Mouse (Mus musculus) liver, embryonic 13.5 days (tissue): ENCODE measurements around the gene Fosl2. TPM values are rescaled to one million over a fixed set of nuclear protein-coding genes. Genes with fewer than 3 reads are reported as not detected.

ENCODE experiments used
- ATAC-seq: fragments of 200-750 bp; cut with Nextera tagmentation; 2 replicates; pipeline ENCODE4 v1.8.0; 2017; ENCODE audit warnings: low read depth, mild to moderate bottlenecking, moderate number of reproducible peaks, moderate library complexity
- DNase-seq: peaks from one replicate; pipeline ENCODE4 v3.0.0; 2022
- H3K27ac ChIP-seq: fragments of 300-500 bp; sonication (generic); 2 replicates; pipeline ENCODE4 v1.5.1; 2015; ENCODE audit warnings: moderate library complexity, mild to moderate bottlenecking, inconsistent platforms
- H3K27me3 ChIP-seq: fragments of 300-500 bp; sonication (generic); 2 replicates; pipeline ENCODE4 v1.6.1; 2015; ENCODE audit warnings: mild to moderate bottlenecking, inconsistent platforms
- H3K36me3 ChIP-seq: fragments of 300-500 bp; sonication (generic); 2 replicates; pipeline ENCODE4 v1.6.1; 2015; ENCODE audit warnings: mild to moderate bottlenecking, inconsistent platforms
- H3K4me1 ChIP-seq: fragments of 300-500 bp; sonication (generic); replicated peaks from 2 replicates; pipeline ENCODE4 v1.6.1; 2015; ENCODE audit warnings: inconsistent platforms
- H3K4me2 ChIP-seq: fragments of 300-500 bp; sonication (generic); 2 replicates; pipeline ENCODE4 v1.6.1; 2015; ENCODE audit warnings: inconsistent platforms, mild to moderate bottlenecking, moderate library complexity
- H3K4me3 ChIP-seq: fragments of 300-500 bp; sonication (generic); replicated peaks from 2 replicates; pipeline ENCODE4 v1.5.1; 2015; ENCODE audit warnings: mild to moderate bottlenecking, inconsistent platforms
- H3K9ac ChIP-seq: fragments of 300-500 bp; sonication (generic); 2 replicates; pipeline ENCODE4 v1.6.1; 2015; ENCODE audit warnings: mild to moderate bottlenecking, inconsistent platforms
- H3K9me3 ChIP-seq: fragments of 300-500 bp; sonication (generic); replicated peaks from 2 replicates; pipeline ENCODE4 v1.6.1; 2016; ENCODE audit warnings: inconsistent platforms
- WGBS: fragments of 180-500 bp; shearing (Covaris S2); methylation state at CpG from one replicate; pipeline ENCODE4 v1.1.7; 2015; ENCODE audit not compliant: insufficient replicate concordance; 5-methylcytosine and 5-hydroxymethylcytosine counted together
- polyA plus RNA-seq: library from polyadenylated mRNA; unstranded; fragments of >200 nt; fragmentation: Nextera tagmentation; extraction: Ambion mirVana; gene quantifications from 2 replicates; pipeline ENCODE4 v1.2.1, GENCODE M21; 2015

The Fosl2 gene
- polyA plus RNA-seq, 1 experiment from 2014 or later = 0.35 TPM

- no peak for DNase-seq
- no peak overlapping the region for H3K4me2 ChIP-seq
- 75% methylated on average over 5 of the region's 5 CpGs for WGBS
- ATAC-seq = no peak
- H3K27ac ChIP-seq = no peak overlapping the region
- no peaks in the 10 kb centered on the region for H3K36me3 ChIP-seq
- no peak overlapping the region for H3K9ac ChIP-seq
- H3K4me1 ChIP-seq = 0 out of 2 replicates have a peak, but pooled peaks cover 3% of the 10 kb centered on the region
- H3K4me3 ChIP-seq = no peak overlapping the region
- no peaks in the 10 kb centered on the region for H3K9me3 ChIP-seq
- H3K27me3 ChIP-seq = no peaks in the 10 kb centered on the region
Measured at GRCm38 (mm10) chr5:32191259-32191658, 55.7 kb downstream of the Fosl2 start.

GRCm38 (mm10) chr5:32192016-32192845 lies 56.6 kb downstream of the Fosl2 start:
- no peak overlapping the region for H3K4me2 ChIP-seq
- H3K4me3 ChIP-seq = no peak overlapping the region
- WGBS = 62% methylated on average over 16 of the region's 16 CpGs
- H3K27ac ChIP-seq = no peak overlapping the region
- no peaks in the 10 kb centered on the region for H3K36me3 ChIP-seq
- no peak for ATAC-seq
- 0 out of 2 replicates have a peak, but pooled peaks cover 3% of the 10 kb centered on the region for H3K4me1 ChIP-seq
- no peaks in the 10 kb centered on the region for H3K9me3 ChIP-seq
- H3K9ac ChIP-seq = no peak overlapping the region
- DNase-seq = no peak
- H3K27me3 ChIP-seq = no peaks in the 10 kb centered on the region

GRCm38 (mm10) chr5:32194236-32194635 lies 58.6 kb downstream of the Fosl2 start:
- 0 out of 2 replicates have a peak, but pooled peaks cover 3% of the 10 kb centered on the region for H3K4me1 ChIP-seq
- DNase-seq (no peak), ATAC-seq (no peak)
- no peak overlapping the region for H3K4me3 ChIP-seq
- no peak overlapping the region for H3K4me2 ChIP-seq
- no peaks in the 10 kb centered on the region for H3K27me3 ChIP-seq
- no peak overlapping the region for H3K9ac ChIP-seq
- WGBS = 41% methylated on average over 4 of the region's 4 CpGs
- H3K27ac ChIP-seq = no peak overlapping the region
- no peaks in the 10 kb centered on the region for H3K9me3 ChIP-seq
- H3K36me3 ChIP-seq = no peaks in the 10 kb centered on the region

- Histone ChIP-seq H3K9ac (no peak overlapping the region), H3K9me3 (no peaks in the 10 kb centered on the region), H3K27me3 (no peaks in the 10 kb centered on the region), H3K4me2 (no peak overlapping the region), H3K36me3 (no peaks in the 10 kb centered on the region), H3K4me3 (no peak overlapping the region), H3K4me1 (0 out of 2 replicates have a peak, but pooled peaks cover 3% of the 10 kb centered on the region), H3K27ac (no peak overlapping the region)
- WGBS = 33% methylated on average over 12 of the region's 12 CpGs
- DNase-seq (no peak), ATAC-seq (0 out of 2 replicates have a peak, but pooled peaks have one; percentile 26)
Measured at GRCm38 (mm10) chr5:32195857-32196609, 60.4 kb downstream of the Fosl2 start.

GRCm38 (mm10) chr5:32197698-32198097 lies 62.1 kb downstream of the Fosl2 start:
- no peak overlapping the region for H3K4me3 ChIP-seq
- no peaks in the 10 kb centered on the region for H3K27me3 ChIP-seq
- WGBS = 7% methylated on average over 4 of the region's 4 CpGs
- 0 out of 2 replicates have a peak, but pooled peaks cover 3% of the 10 kb centered on the region for H3K4me1 ChIP-seq
- DNase-seq = peak; percentile 49
- H3K4me2 ChIP-seq = no peak overlapping the region
- no peaks in the 10 kb centered on the region for H3K36me3 ChIP-seq
- H3K9ac ChIP-seq = no peak overlapping the region
- no peak overlapping the region for H3K27ac ChIP-seq
- peak; percentile 70 for ATAC-seq
- H3K9me3 ChIP-seq = no peaks in the 10 kb centered on the region

GRCm38 (mm10) chr5:32199136-32199535 lies 63.5 kb downstream of the Fosl2 start:
- Histone ChIP-seq H3K4me1 (0 out of 2 replicates have a peak, but pooled peaks cover 3% of the 10 kb centered on the region), H3K36me3 (no peaks in the 10 kb centered on the region), H3K27ac (no peak overlapping the region), H3K4me2 (no peak overlapping the region), H3K9ac (no peak overlapping the region), H3K9me3 (no peaks in the 10 kb centered on the region), H3K4me3 (no peak overlapping the region), H3K27me3 (no peaks in the 10 kb centered on the region)
- ATAC-seq (no peak), DNase-seq (no peak)
- 45% methylated on average over 3 of the region's 3 CpGs for WGBS

- Histone ChIP-seq H3K9ac (no peak overlapping the region), H3K4me3 (no peak overlapping the region), H3K4me1 (0 out of 2 replicates have a peak, but pooled peaks cover 3% of the 10 kb centered on the region), H3K4me2 (no peak overlapping the region), H3K36me3 (no peaks in the 10 kb centered on the region), H3K27ac (no peak overlapping the region), H3K27me3 (no peaks in the 10 kb centered on the region), H3K9me3 (no peaks in the 10 kb centered on the region)
- 73% methylated on average over 3 of the region's 3 CpGs for WGBS
- ATAC-seq (no peak), DNase-seq (no peak)
Measured at GRCm38 (mm10) chr5:32199594-32199993, 64.0 kb downstream of the Fosl2 start.

- 55% methylated on average over 4 of the region's 4 CpGs for WGBS
- Histone ChIP-seq H3K4me3 (no peak overlapping the region), H3K27ac (no peak overlapping the region), H3K36me3 (no peaks in the 10 kb centered on the region), H3K4me2 (no peak overlapping the region), H3K4me1 (no peaks in the 10 kb centered on the region), H3K9ac (no peak overlapping the region), H3K9me3 (no peaks in the 10 kb centered on the region), H3K27me3 (no peaks in the 10 kb centered on the region)
- no peak for ATAC-seq
- DNase-seq = no peak
Measured at GRCm38 (mm10) chr5:32204653-32205052, 69.1 kb downstream of the Fosl2 start.

GRCm38 (mm10) chr5:32206726-32207125 lies 71.1 kb downstream of the Fosl2 start:
- ATAC-seq = no peak
- no peak overlapping the region for H3K9ac ChIP-seq
- H3K9me3 ChIP-seq = no peaks in the 10 kb centered on the region
- H3K4me1 ChIP-seq = no peaks in the 10 kb centered on the region
- WGBS = 58% methylated on average over 2 of the region's 2 CpGs
- no peak overlapping the region for H3K4me2 ChIP-seq
- H3K27ac ChIP-seq = no peak overlapping the region
- H3K36me3 ChIP-seq = no peaks in the 10 kb centered on the region
- H3K4me3 ChIP-seq = no peak overlapping the region
- H3K27me3 ChIP-seq = no peaks in the 10 kb centered on the region
- no peak for DNase-seq
